Mouse (Mus musculus): ENCODE results near the gene Ccdc77.
A peak's percentile ranks its signal among the peaks of the same experiment; 100 is the strongest.
"Not testable (repeated sequence)": the region's sequence is repeated elsewhere in the genome, so short reads cannot be mapped to it uniquely, and the experiment has no call there.

Ccdc77 gene

GRCm38 (mm10) chr6:120309338-120309737, 54.8 kb downstream of the Ccdc77 start:
- DNase-seq: peak; percentile 86

- no peak for DNase-seq
These were observed 57.1 kb downstream of the Ccdc77 start for GRCm38 (mm10) chr6:120306859-120307594.

- no peak for DNase-seq
These were observed 61.3 kb downstream of the Ccdc77 start for GRCm38 (mm10) chr6:120302755-120303316.

- DNase-seq: peak; percentile 67
These were observed 63.0 kb downstream of the Ccdc77 start for GRCm38 (mm10) chr6:120301137-120301536.

- DNase-seq: not testable (repeated sequence)
These were observed 67.6 kb downstream of the Ccdc77 start for GRCm38 (mm10) chr6:120296589-120296988.

GRCm38 (mm10) chr6:120294785-120295133, 69.4 kb downstream of the Ccdc77 start:
- DNase-seq: peak; percentile 91

GRCm38 (mm10) chr6:120294056-120294784, 70.0 kb downstream of the Ccdc77 start, which contains the start of the genes D330020A13Rik and B4galnt3:
Gene D330020A13Rik (plus strand): TSS chr6:120294364.
Gene B4galnt3 (minus strand): TSS chr6:120294559.
- DNase-seq: peak; percentile 46

GRCm38 (mm10) chr6:120291396-120292009, 72.7 kb downstream of the Ccdc77 start:
- no peak for DNase-seq

- DNase-seq: no peak
These were observed 74.7 kb downstream of the Ccdc77 start for GRCm38 (mm10) chr6:120289430-120289829.

GRCm38 (mm10) chr6:120288541-120288940, 75.6 kb downstream of the Ccdc77 start:
- no peak for DNase-seq

GRCm38 (mm10) chr6:120287279-120287678, 76.9 kb downstream of the Ccdc77 start:
- no peak for DNase-seq

- no peak for DNase-seq
These were observed 87.2 kb downstream of the Ccdc77 start for GRCm38 (mm10) chr6:120276874-120277449.

GRCm38 (mm10) chr6:120275301-120275700, 88.9 kb downstream of the Ccdc77 start:
- no peak for DNase-seq

GRCm38 (mm10) chr6:120274887-120275286, 89.3 kb downstream of the Ccdc77 start:
- DNase-seq: no peak

All from kidney, adult 9 months (tissue).